Mouse (Mus musculus) brain, embryonic 18.5 days (tissue): ENCODE results near the gene Sart1.
"Not testable (repeated sequence)": the region's sequence is repeated elsewhere in the genome, so short reads cannot be mapped to it uniquely, and the experiment has no call there.

Experiments used
- DNase-seq: peaks from one replicate; pipeline ENCODE4 v3.0.0-alpha.2; 2012; ENCODE audit warnings: low read depth, low spot score

The Sart1 gene

GRCm38 (mm10) chr19:5370932-5371331, 17.6 kb downstream of the Sart1 start:
- DNase-seq: no peak

- no peak for DNase-seq
Measured at GRCm38 (mm10) chr19:5367455-5367854, 21.0 kb downstream of the Sart1 start.

GRCm38 (mm10) chr19:5367053-5367359, 21.5 kb downstream of the Sart1 start, which contains the start of gene Banf1:
TSS of gene Banf1 (minus strand) at chr19:5367168.
- DNase-seq: no peak

GRCm38 (mm10) chr19:5366175-5367052, 22.1 kb downstream of the Sart1 start, which contains the start of gene Eif1ad:
TSS of gene Eif1ad (plus strand) at chr19:5366741.
- DNase-seq: peak; percentile 94

- no peak for DNase-seq
Measured at GRCm38 (mm10) chr19:5365751-5366150, 22.8 kb downstream of the Sart1 start.

- no peak for DNase-seq
Measured at GRCm38 (mm10) chr19:5364124-5364523, 24.4 kb downstream of the Sart1 start.

GRCm38 (mm10) chr19:5362186-5362585, 26.3 kb downstream of the Sart1 start:
- DNase-seq: no peak

GRCm38 (mm10) chr19:5356080-5356479, 32.4 kb downstream of the Sart1 start:
- no peak for DNase-seq

- no peak for DNase-seq
Measured at GRCm38 (mm10) chr19:5353609-5354008, 34.9 kb downstream of the Sart1 start.

GRCm38 (mm10) chr19:5349502-5349873, 39.0 kb downstream of the Sart1 start, which contains the start of gene Cst6:
TSS of gene Cst6 (minus strand) at chr19:5349574.
- DNase-seq: not testable (repeated sequence)

- DNase-seq: no peak
Measured at GRCm38 (mm10) chr19:5348526-5349501, 39.7 kb downstream of the Sart1 start.

GRCm38 (mm10) chr19:5348064-5348463, 40.4 kb downstream of the Sart1 start:
- no peak for DNase-seq

GRCm38 (mm10) chr19:5345297-5346131, 43.0 kb downstream of the Sart1 start:
- no peak for DNase-seq

- no peak for DNase-seq
Measured at GRCm38 (mm10) chr19:5341360-5341759, 47.1 kb downstream of the Sart1 start.

- peak; percentile 3 for DNase-seq
Measured at GRCm38 (mm10) chr19:5337975-5338374, 50.5 kb downstream of the Sart1 start.

- no peak for DNase-seq
Measured at GRCm38 (mm10) chr19:5335441-5335840, 53.1 kb downstream of the Sart1 start, which contains the start of gene Catsper1. TSS of gene Catsper1 (plus strand) at chr19:5335741.

- no peak for DNase-seq
Measured at GRCm38 (mm10) chr19:5334741-5335140, 53.8 kb downstream of the Sart1 start.

GRCm38 (mm10) chr19:5327970-5328369, 60.5 kb downstream of the Sart1 start:
- no peak for DNase-seq
